Mouse (Mus musculus) forebrain, postnatal 0 days (tissue): Measurements from ENCODE around the gene 4930502E18Rik. TPM values are rescaled to one million over a fixed set of nuclear protein-coding genes. Genes with fewer than 3 reads are reported as not detected.

Source experiments
- ATAC-seq: fragments of 200-750 bp; cut with Nextera tagmentation; 2 replicates; pipeline ENCODE4 v1.8.0; 2017; ENCODE audit warnings: mild to moderate bottlenecking, moderate library complexity
- DNase-seq: peaks from one replicate; pipeline ENCODE4 v3.0.0-alpha.2; 2015
- H3K27ac ChIP-seq: fragments of 300-500 bp; sonication (generic); 2 replicates; pipeline ENCODE4 v1.5.1; 2014; ENCODE audit warnings: low read depth, mild to moderate bottlenecking, antibody characterized with exemption, low read length, moderate library complexity, mixed read lengths
- H3K27me3 ChIP-seq: fragments of 300-500 bp; sonication (generic); 2 replicates; pipeline ENCODE4 v1.6.1; 2014; ENCODE audit warnings: mild to moderate bottlenecking, low read length, mixed read lengths; ENCODE audit not compliant: insufficient read depth
- H3K36me3 ChIP-seq: fragments of 300-500 bp; sonication (generic); 2 replicates; pipeline ENCODE4 v1.6.1; 2014; ENCODE audit warnings: mild to moderate bottlenecking, moderate library complexity; ENCODE audit not compliant: insufficient read depth
- H3K4me1 ChIP-seq: fragments of 300-500 bp; sonication (generic); 2 replicates; pipeline ENCODE4 v1.6.1; 2014; ENCODE audit warnings: antibody characterized with exemption; ENCODE audit not compliant: insufficient read depth
- H3K4me2 ChIP-seq: fragments of 300-500 bp; sonication (generic); 2 replicates; pipeline ENCODE4 v1.6.1; 2014; ENCODE audit warnings: low read depth, mild to moderate bottlenecking, moderate library complexity
- H3K4me3 ChIP-seq: fragments of 300-500 bp; sonication (generic); 2 replicates; pipeline ENCODE4 v1.5.1; 2014; ENCODE audit warnings: low read depth, low read length, mixed read lengths
- H3K9ac ChIP-seq: fragments of 300-500 bp; sonication (generic); 2 replicates; pipeline ENCODE4 v1.6.1; 2014; ENCODE audit warnings: mild to moderate bottlenecking
- H3K9me3 ChIP-seq: fragments of 300-500 bp; sonication (generic); 2 replicates; pipeline ENCODE4 v1.6.1; 2016; ENCODE audit warnings: low read length
- CTCF ChIP-seq: sonication (generic); IDR thresholded peaks from 2 replicates; pipeline ENCODE4 v1.5.1; 2016; ENCODE audit warnings: antibody characterized with exemption, control low read depth, low read depth
- WGBS: fragments of 180-500 bp; shearing (Covaris S2); extraction: QIAGEN DNeasy Blood & Tissue Kit; methylation state at CpG from one replicate; pipeline ENCODE4 v1.1.7; 2014; 5-methylcytosine and 5-hydroxymethylcytosine counted together
- polyA plus RNA-seq: library from polyadenylated mRNA; unstranded; fragments of >200 nt; fragmentation: Nextera tagmentation; extraction: Ambion mirVana; gene quantifications from 2 replicates; pipeline ENCODE4 v1.2.1, GENCODE M21; 2015
- total RNA-seq: library from RNA; depleted of rRNA; stranded (reverse); fragments of >200 nt; gene quantifications from 2 replicates; pipeline ENCODE4 v1.2.3, GENCODE M21; 2014; rRNA removed

Gene 4930502E18Rik
- total and polyA plus RNA-seq, 2 experiments from 2014 or later = 0.24 to 0.31 TPM

- no peak for DNase-seq
- Histone ChIP-seq H3K27ac (no peak within 1 kb of the TSS), H3K27me3 (no peaks in the 10 kb centered on the region), H3K4me3 (no peak within 1 kb of the TSS), H3K9me3 (no peaks in the 10 kb centered on the region), H3K36me3 (no peaks in the 10 kb centered on the region), H3K4me1 (no peaks in the 10 kb centered on the region), H3K4me2 (no peak within 1 kb of the TSS), H3K9ac (no peak within 1 kb of the TSS)
- no peak for TF ChIP-seq CTCF
- no peak for ATAC-seq
- 87% methylated on average over 12 of the region's 12 CpGs for WGBS
Measured at GRCm38 (mm10) chrX:53776276-53776675, 51.6 kb downstream of the 4930502E18Rik start, which contains the start of gene Zfp36l3. TSS of gene Zfp36l3 (minus strand) at chrX:53776394.

Other genes starting within 250 kb of the 4930502E18Rik start
- gene Rtl8c, start 116.8 kb upstream of the 4930502E18Rik start, total RNA-seq = 81.2 and 86.1 TPM in 2 replicates
- gene Rtl8c, start 116.8 kb upstream of the 4930502E18Rik start, polyA plus RNA-seq = 167 and 183 TPM in 2 replicates
- 0.62 and 0.71 TPM in 2 replicates for gene Gm14597, start 115.8 kb upstream of the 4930502E18Rik start, total RNA-seq
- 0.38 and 0.41 TPM in 2 replicates for gene Gm14597, start 115.8 kb upstream of the 4930502E18Rik start, polyA plus RNA-seq
- gene Rtl8a, start 81.1 kb upstream of the 4930502E18Rik start, total RNA-seq = 124 and 168 TPM in 2 replicates
- gene Rtl8a, start 81.1 kb upstream of the 4930502E18Rik start, polyA plus RNA-seq = 238 and 241 TPM in 2 replicates
- gene Rtl8b, start 54.4 kb upstream of the 4930502E18Rik start, total RNA-seq = 219 and 235 TPM in 2 replicates
- gene Rtl8b, start 54.4 kb upstream of the 4930502E18Rik start, polyA plus RNA-seq = 204 and 212 TPM in 2 replicates
- gene 1700013H16Rik, start 33.0 kb downstream of the 4930502E18Rik start, total RNA-seq = not detected in 2 replicates
- gene 1700013H16Rik, start 33.0 kb downstream of the 4930502E18Rik start, polyA plus RNA-seq = 0.19 TPM in 1 of 2 replicates, not detected in the other
- gene Zfp36l3, start 51.6 kb downstream of the 4930502E18Rik start, total RNA-seq = 0.05 TPM in 1 of 2 replicates, not detected in the other
- gene Zfp36l3, start 51.6 kb downstream of the 4930502E18Rik start, polyA plus RNA-seq = not detected in 2 replicates
- 1.5 and 2.1 TPM in 2 replicates for gene Xlr, start 72.9 kb downstream of the 4930502E18Rik start, total RNA-seq
- gene Xlr, start 72.9 kb downstream of the 4930502E18Rik start, polyA plus RNA-seq = 1.6 and 2.8 TPM in 2 replicates